Mouse (Mus musculus): ENCODE measurements around the gene Mettl7b. TPM values are rescaled to one million over a fixed set of nuclear protein-coding genes. Genes with fewer than 3 reads are reported as not detected.

Mettl7b gene
- total RNA-seq, 2 experiments from 2014 or later = not detected

- ATAC-seq (replicated peaks; ENCODE audit: low FRiP score, poor library complexity, severe bottlenecking) = no peak
These were observed 10.4 kb downstream of the Mettl7b start for GRCm38 (mm10) chr10:128950208-128950887.

DNA sequence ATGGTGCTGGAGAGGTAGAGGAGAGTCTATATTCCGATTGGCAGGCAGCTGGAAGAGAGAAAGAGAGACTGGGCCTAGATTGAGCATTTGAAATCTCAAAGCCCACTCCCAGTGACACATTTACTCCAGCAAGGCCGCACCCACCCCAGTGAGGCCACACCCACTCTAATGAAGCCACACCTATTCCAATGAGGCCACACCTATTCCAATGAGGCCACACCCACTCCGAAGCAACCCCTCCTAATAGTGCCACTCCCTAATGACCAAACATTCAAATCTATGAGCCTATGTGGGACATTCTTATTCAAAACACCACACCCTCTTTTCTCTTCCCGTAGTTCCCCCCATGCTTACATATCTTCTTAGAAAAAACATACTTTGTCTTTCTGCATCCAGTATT lies 13.3 kb downstream of the Mettl7b start:
- no peak for ATAC-seq (replicated peaks; ENCODE audit: low FRiP score, poor library complexity, severe bottlenecking)

GRCm38 (mm10) chr10:128945675-128946074 lies 15.1 kb downstream of the Mettl7b start:
- ATAC-seq (replicated peaks; ENCODE audit: low FRiP score, poor library complexity, severe bottlenecking) = no peak

DNA sequence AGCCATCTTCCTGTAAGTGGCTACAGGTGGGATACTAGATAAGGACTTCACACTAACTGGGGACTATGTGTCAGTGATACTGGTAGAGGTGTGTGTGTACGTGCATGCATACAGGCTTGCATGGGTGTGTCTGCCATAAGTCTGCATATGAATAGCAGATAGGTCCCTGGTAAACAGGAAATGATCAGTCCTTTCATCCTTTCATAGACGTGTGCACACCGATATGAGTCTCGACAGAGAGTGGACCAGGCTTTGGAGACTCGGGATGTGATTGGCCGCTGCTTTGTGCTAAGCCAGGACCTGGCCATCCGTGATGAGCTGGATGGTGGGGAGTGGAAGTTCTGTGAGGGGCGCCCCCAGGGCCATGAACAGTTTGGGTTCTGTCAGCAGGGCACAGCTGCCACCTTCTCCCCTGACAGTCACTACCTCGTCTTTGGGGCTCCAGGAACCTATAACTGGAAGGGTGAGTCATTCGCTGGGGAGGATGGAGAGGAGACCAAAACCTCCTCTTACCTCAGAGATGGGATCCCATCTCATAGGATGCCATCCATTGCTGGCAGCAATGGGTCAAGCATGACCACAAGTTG lies 20.2 kb downstream of the Mettl7b start:
- ATAC-seq (replicated peaks; ENCODE audit: low FRiP score, poor library complexity, severe bottlenecking) = no peak

DNA sequence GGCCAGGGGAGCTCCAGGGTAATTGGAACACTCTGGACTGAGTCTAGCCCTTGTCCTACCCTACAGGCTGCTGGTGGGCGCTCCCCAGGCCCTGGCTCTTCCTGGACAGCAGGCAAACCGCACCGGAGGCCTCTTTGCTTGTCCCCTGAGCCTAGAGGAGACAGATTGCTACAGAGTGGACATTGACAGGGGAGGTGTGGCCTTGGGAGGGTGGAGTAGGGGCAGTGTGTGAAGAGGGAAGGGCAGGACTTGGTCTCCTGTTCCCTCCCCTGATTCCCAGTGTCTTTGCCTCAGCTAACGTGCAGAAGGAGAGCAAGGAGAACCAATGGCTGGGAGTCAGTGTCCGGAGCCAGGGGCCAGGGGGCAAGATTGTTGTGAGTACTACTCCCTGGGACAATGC lies 21.8 kb downstream of the Mettl7b start:
- no peak for ATAC-seq (replicated peaks; ENCODE audit: low FRiP score, poor library complexity, severe bottlenecking)

DNA sequence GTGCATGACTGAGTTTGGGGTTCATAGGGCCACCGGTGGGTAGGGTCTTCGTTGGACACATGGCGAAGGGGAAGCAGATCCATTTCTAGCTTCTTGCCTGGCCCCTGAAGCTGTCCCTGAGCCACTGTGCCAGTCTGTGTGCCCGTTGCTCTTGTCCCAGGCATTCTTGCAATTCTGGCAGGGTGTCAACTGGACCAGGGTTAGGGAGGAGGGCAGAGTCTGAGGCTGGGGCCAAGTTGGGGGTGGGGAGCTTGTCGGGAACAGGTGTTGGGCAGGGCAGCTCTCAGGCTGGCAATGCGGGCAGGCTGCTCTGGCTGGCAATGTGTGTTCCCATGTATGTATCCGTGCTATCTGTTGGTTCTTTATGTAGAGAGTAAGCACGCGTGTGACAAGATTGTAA lies 22.3 kb downstream of the Mettl7b start:
- ATAC-seq (replicated peaks; ENCODE audit: low FRiP score, poor library complexity, severe bottlenecking) = no peak

DNA sequence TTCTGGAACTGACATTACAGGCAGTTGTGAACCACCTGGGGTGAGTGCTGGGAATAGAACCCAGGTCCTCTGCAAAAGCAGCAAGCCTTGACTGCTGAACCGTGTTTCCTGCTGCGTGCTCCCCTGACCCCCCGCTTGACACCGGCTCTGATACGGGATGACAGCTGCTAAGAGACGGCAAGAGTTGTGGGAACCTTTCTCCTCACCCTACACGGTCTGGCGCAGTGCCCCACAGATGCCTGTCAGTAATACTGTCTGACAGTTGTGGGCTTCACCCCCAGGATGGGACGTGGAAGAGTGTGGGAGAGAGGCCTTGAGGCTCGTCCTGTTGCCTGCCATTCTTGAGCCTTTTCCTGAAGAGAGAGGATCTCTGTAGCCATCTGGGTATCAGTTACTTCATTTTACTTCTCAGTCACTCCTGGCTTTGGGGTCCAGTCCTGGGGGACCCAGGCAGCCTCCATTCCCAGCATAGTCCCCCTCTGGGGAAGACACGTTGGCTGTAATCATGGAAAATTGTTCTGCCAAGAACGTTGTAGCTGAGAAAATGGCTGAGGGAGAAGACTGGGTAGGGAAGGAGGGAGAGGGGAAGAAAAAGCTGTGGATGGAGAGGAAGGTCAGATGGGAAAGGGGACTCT lies 22.9 kb downstream of the Mettl7b start:
- ATAC-seq (replicated peaks; ENCODE audit: low FRiP score, poor library complexity, severe bottlenecking) = no peak

- ATAC-seq (replicated peaks; ENCODE audit: low FRiP score, poor library complexity, severe bottlenecking) = no peak
These were observed 24.9 kb downstream of the Mettl7b start for GRCm38 (mm10) chr10:128935826-128936440.

DNA sequence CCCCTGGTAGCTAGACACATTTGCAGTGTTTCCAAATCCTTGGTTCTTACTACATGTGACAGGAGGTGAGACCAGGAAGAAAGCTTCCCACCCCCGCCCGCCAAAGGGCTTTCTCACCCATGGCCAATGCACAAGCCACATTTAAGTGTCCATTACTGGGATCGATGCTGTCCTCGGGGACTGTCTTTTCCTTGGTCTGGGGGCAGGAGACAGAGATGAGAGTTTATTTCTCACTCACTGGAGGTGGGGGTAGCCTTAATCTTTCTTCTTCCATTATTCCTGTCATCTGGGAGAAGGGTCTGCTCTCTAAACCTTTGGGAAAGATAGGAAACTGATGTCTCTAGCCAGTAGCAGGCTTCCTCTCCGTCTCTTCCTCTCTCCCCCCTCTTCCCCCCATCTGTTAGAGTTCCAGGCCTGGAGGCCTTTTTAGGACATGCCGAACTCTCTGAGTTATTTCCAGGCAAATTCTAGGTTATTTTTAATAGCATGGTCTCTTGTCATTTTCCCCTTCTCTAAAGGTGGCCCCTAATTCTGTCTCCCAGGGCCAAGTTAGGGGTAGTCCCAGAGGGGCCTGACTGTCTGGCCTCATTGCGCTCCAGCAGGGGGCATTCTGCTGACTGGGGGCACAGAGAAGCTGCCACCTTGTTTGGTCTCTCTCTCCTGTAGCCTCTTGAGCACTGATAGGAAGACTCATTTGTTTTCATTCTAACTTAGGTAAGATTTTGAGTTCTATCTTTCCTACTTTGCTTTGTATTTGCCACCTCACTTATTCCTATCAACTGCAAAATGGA lies 25.6 kb downstream of the Mettl7b start:
- no peak for ATAC-seq (replicated peaks; ENCODE audit: low FRiP score, poor library complexity, severe bottlenecking)

- no peak for ATAC-seq (replicated peaks; ENCODE audit: low FRiP score, poor library complexity, severe bottlenecking)
These were observed 26.6 kb downstream of the Mettl7b start for GRCm38 (mm10) chr10:128933976-128934721.

DNA sequence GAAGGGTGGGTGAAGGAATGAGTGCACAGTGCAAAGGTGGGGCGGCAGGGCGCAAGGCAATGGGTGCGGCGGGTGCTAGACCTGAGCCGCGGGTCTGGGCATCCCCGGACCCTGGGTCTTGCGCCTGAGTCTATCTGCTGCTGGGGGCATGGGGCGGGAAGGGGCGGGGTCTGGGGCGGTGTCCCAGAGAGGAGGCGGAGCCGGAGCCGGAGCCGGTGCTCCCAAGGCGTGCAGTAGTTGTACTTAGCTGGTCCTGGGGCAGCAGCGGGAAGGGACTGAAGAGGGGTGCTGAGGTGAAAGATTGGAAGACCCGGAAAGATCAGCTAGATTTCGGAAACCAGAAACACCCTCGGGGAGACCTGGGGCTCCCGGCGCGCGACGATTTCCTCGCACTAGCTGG lies 27.2 kb downstream of the Mettl7b start, which contains the start of gene Itga7:
Itga7 (plus strand) TSS at position 245 of the 400 bp plus-strand sequence.
- ATAC-seq (replicated peaks; ENCODE audit: low FRiP score, poor library complexity, severe bottlenecking) = no peak

GRCm38 (mm10) chr10:128931441-128931840 lies 29.3 kb downstream of the Mettl7b start:
- ATAC-seq (replicated peaks; ENCODE audit: low FRiP score, poor library complexity, severe bottlenecking) = no peak

DNA sequence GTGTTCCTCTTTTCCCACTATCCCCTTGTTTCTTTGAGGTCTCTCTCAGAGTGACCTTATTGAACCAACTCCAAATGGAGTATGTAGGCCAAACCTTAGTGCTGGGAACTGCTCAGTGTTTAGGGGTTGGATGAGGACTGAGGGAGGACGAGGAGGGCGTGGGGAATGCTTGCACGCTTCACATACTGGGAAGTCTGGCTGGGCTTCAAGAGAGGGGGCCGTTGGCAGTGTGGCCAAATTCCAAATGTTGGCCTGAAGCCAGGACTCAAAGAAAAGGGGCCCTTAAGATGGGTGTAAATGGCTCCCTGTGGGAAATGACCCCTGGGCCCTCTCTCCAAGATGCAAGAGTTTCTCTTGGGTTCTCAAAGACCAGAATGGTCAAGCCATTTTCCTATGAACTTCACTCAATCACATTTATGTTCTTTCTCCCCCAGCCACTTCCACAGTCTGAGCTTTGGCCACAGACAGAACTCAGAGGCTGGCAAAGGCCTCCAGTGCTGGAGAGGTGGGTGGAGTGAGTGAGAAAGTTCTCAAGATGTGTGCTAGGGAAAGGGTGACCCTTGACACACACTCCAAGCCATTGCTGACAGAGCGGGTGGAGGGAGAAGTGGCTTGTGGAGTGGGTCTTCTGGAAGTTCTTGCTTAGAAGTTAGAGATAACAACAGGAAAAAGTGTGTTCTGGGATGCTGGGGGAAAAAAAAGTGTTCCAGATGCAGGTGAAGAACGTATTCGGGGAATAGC lies 31.0 kb downstream of the Mettl7b start:
- no peak for ATAC-seq (replicated peaks; ENCODE audit: low FRiP score, poor library complexity, severe bottlenecking)

DNA sequence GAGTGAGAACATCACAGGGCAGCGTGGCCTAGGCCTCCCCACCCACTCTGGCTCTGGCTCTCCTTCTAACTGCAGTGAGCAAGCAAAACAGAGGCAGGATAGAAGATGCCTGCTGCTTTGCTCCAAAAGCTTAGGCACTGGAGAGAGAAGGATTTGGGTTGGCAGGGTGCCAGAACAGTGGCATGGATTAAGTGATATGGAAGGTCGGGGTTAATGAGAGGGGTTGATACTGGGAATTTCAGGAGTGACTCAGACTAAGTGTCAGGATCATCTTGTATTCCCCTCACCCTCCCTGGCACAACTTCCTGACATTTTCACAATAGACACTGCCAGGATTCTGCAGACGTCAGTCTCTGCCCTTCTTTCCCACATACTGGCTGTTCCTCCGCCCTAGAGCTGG lies 32.4 kb downstream of the Mettl7b start:
- no peak for ATAC-seq (replicated peaks; ENCODE audit: low FRiP score, poor library complexity, severe bottlenecking)

- ATAC-seq (replicated peaks; ENCODE audit: low FRiP score, poor library complexity, severe bottlenecking) = 0 out of 2 replicates have a peak, but pooled peaks have one; percentile 13
These were observed 36.9 kb downstream of the Mettl7b start, which contains the start of gene Bloc1s1 for GRCm38 (mm10) chr10:128923935-128924334. Gene Bloc1s1 (minus strand): TSS chr10:128924035.

GRCm38 (mm10) chr10:128923013-128923691 lies 37.6 kb downstream of the Mettl7b start:
- peak; percentile 99 for ATAC-seq (replicated peaks; ENCODE audit: low FRiP score, poor library complexity, severe bottlenecking)

GRCm38 (mm10) chr10:128922822-128923012 lies 38.1 kb downstream of the Mettl7b start, which contains the start of gene Rdh5:
Gene Rdh5 (minus strand): TSS chr10:128922888.
- no peak for ATAC-seq (replicated peaks; ENCODE audit: low FRiP score, poor library complexity, severe bottlenecking)

Measured in erythroid progenitor cell, adult 5-6 weeks (primary cell).